Mouse (Mus musculus) gastrocnemius, adult 18-20 months (tissue): ENCODE data around the gene Ush1g. TPM values are rescaled to one million over a fixed set of nuclear protein-coding genes. Genes with fewer than 3 reads are reported as not detected.

Source experiments
- DNase-seq: peaks from one replicate; pipeline ENCODE4 v3.0.0; 2021; ENCODE audit warnings: low spot score
- total RNA-seq, 2 experiments: library from RNA; stranded (reverse); gene quantifications; 2 replicates each; pipeline ENCODE4 v1.2.3; 2021

Gene Ush1g
- total RNA-seq, 2 experiments from 2014 or later: 0.16 to 0.19 TPM

DNA sequence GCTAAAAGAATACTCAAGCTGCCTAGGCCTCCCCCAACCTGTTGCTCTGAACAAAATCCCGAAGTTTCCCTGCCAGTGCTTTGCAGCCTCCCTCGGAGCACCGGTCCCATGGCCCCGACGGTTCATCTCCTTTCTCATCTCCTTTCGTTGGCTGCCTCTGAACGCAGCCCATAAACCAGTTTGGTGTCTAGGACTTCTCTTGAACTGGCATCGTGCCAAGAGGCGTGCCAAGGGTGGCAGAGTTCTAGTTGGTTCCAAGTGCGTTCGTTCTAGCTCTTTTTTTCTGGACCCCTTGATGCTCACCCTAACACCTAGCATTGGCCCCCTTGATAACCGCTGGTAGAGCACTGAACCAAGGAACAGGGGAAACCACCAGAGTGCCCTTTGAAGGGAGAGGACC, 13.4 kb upstream of the Ush1g start:
- DNase-seq: no peak

GRCm38 (mm10) chr11:115334531-115334930, 12.7 kb upstream of the Ush1g start, which contains the start of gene Otop3:
Otop3 (plus strand) TSS chr11:115334731.
- no peak for DNase-seq

DNA sequence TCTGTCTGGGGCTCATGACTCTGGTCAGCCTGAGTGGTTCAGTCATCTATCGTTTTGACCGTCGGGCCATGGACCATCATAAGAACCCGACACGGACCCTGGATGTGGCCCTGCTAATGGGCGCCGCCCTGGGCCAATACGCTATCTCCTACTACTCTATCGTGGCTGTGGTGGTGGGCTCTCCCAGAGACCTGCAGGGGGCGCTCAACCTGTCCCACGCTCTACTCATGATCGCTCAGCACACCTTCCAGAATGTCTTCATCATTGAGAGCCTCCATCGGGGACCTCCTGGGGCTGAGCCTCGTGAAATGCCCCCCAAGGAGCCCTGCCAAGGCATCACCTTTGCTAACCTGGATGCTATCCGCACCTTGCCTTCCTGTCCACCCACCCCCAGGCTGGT, 7.5 kb upstream of the Ush1g start:
- no peak for DNase-seq

- no peak for DNase-seq
Measured at GRCm38 (mm10) chr11:115326730-115327129, 4.9 kb upstream of the Ush1g start.

- no peak for DNase-seq
Measured at GRCm38 (mm10) chr11:115323354-115323753, 1.5 kb upstream of the Ush1g start.

DNA sequence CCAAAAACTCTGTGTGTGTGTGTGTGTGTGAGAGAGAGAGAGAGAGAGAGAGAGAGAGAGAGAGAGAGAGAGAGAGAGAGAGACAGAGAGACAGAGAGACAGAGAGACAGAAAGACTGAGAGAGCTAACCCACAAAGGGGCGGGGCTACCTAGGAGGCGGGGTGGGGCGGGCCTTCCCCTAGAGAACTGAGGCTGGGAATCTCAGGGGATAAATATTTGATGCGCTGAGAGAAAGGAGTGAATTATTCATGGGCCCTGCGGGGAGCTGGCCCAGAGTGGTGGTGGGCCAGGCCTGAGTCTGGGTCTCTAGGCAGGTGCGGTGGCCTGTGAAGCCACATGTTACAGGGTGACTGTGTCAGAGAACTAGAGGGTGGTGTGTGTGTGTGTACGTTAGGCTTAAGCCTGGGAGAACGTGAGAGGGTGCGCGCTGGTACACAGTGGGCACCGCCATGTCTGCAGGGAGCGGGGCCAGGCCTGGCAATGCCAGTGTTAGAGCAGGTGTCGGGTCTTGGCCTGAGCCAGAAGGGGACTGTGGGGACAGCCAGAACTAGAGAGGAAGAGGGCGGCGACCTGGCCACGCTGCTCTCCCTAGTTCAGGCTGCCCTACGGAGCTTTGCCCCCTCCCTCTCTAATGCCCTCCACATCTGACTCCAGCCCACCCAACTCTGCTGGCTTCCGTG, 2.0 kb downstream of the Ush1g start:
- peak; percentile 55 for DNase-seq

DNA sequence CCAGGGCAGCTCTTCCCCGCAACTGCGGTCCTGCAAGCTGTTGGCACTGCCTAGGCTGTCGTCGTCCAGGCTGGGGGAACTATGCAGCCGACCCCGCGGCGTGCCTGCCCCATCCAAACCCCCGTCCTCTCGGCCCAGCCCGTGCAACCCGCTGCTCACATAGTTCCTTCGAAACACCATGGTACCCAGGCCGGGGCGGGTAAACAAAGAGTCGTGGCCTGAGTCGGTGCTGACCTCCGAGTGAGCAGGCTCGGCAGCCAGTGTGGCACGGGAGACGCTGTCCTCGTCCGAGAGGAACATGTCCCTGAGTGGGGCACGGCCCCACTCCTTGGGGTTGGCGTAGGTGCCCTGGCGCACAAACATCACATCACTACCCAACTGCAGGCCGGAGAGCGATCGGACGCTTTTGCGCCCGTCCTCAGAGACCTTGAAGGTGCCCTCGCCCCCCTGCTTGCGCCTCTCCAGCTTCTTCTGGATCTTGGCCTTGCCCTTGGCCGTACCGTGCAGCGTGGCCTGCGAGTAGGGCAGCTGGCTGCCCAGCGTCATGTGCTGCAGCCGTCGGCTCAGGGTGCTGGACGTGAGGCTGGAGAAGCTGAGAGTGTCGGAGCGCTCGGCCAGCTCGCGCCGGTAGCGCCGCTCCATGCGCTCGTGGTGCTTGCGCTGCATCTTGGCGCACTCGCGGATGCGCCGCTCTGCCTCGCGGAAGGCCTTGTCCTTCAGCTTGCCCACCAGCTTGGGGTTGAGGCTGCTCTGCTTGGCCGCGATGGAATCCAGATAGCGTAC, 3.4 kb downstream of the Ush1g start:
- DNase-seq: no peak

- no peak for DNase-seq
Measured at GRCm38 (mm10) chr11:115317204-115317603, 4.6 kb downstream of the Ush1g start.

- no peak for DNase-seq
Measured at GRCm38 (mm10) chr11:115314249-115314648, 7.6 kb downstream of the Ush1g start.

DNA sequence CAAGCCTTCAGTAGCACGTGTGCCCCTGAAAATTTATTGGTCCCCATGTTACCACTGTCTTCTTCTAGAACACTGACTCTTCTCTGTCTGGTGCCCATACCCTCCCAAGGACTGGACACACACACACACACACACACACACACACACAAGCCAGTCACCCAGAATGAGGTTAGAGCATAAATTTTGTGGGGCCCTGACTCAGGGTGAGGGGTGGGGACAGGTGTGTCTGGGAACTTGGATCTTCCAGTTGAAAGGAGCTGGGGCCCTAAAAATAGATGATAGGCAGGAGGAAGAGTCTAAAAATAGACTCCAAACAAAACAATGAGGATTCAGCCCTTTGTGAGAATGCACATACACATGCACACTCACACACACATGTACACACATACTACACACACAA, 13.1 kb downstream of the Ush1g start:
- no peak for DNase-seq

DNA sequence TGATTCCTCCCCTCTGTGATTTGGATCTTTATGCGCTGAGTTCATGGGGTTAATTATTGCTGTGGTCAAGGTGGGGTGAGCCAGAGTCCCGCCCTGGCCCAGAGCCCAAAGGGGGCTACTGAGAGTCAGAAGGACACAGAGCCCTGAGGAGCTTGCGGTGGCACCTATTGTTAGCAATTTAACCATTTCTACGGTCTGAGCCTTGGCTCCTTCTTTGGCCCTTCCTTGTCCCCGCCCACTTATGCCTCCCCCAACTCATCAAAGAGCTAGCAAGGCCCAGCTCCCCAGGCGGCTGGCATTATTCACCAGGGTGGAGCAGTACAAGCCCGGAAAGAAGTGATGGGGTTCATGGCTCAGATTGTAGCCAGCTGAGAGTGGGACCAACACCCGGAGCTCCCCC, 15.0 kb downstream of the Ush1g start, which contains the start of gene Otop2:
TSS of gene Otop2 (plus strand) at position 301 of the 400 bp plus-strand sequence.
- DNase-seq: no peak

GRCm38 (mm10) chr11:115303167-115303566, 18.7 kb downstream of the Ush1g start:
- DNase-seq: no peak

GRCm38 (mm10) chr11:115301351-115301750, 20.5 kb downstream of the Ush1g start:
- no peak for DNase-seq

GRCm38 (mm10) chr11:115300745-115301144, 21.1 kb downstream of the Ush1g start:
- DNase-seq: no peak

DNA sequence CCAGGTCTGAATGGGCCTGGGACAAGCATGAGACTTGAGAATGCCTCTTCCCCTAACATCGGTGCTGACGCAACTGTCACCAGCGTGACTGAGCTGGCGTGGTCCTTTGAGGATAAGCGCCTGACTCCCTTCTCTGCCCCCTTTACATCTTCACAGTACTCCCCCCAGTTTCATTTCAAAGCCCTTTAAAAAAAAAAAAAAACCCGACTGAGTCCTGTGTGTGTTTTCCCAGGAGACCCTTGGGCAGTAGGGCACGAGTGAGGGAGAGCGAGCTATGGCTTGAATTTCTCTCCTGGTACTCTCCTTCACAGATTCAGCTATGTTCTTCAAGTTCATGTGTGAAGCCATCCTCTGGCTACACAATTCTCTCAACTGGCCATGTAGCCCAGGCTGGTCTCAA, 23.7 kb downstream of the Ush1g start:
- no peak for DNase-seq

GRCm38 (mm10) chr11:115297214-115297826, 24.5 kb downstream of the Ush1g start, which contains the start of gene Fads6:
Fads6 (minus strand) TSS chr11:115297663.
- peak; percentile 63 for DNase-seq

- DNase-seq: no peak
Measured at GRCm38 (mm10) chr11:115296471-115297210, 25.2 kb downstream of the Ush1g start.

GRCm38 (mm10) chr11:115295939-115296338, 25.9 kb downstream of the Ush1g start:
- no peak for DNase-seq

DNA sequence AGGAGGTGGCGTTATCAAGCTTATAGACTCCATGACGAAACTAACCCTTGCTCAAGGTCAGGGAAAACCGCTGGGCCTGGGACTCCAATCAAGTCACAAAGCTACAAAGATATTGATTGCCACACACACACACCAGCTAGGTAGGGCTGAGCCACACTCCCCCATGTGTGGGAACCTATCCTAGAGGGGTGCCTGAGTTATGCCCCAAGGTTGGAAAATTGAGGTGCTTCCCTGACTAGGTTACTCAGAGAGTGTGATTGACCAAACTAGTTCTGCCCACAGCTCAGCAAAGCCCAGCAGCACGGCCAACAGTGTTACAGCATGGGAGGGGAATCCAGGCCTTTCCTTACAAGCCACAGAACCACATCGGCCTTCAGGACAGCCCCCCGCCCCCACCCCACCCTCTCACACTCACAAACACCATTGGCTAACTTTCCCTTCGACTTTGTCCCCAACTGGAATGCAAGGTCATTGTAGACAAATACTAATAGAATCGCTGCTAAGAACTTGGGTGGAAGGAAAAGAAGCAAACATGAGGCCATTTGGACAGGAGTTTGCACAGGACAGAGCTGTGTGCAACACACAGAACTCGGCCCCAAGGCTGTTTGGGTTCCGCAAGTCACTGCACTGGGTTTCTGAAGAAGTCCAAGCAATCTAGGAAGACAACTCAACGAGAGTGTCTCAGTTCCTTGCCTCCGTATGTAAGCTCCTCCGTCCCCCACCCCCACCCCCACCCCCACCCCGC, 29.0 kb downstream of the Ush1g start:
- no peak for DNase-seq

- DNase-seq: no peak
Measured at GRCm38 (mm10) chr11:115291503-115291902, 30.3 kb downstream of the Ush1g start.

GRCm38 (mm10) chr11:115290919-115291318, 30.9 kb downstream of the Ush1g start:
- DNase-seq: peak; percentile 87
